Mouse (Mus musculus) heart, embryonic 16.5 days (tissue): ENCODE data around the gene Mdh2. TPM values are rescaled to one million over a fixed set of nuclear protein-coding genes. Genes with fewer than 3 reads are reported as not detected.

Source experiments
- ATAC-seq: fragments of 200-750 bp; cut with Nextera tagmentation; replicated peaks from 2 replicates; pipeline ENCODE4 v1.8.0; 2017; ENCODE audit warnings: moderate number of reproducible peaks; ENCODE audit not compliant: insufficient read depth, low FRiP score; ENCODE audit errors: extremely low read depth
- H3K27ac ChIP-seq: fragments of 300-500 bp; sonication (generic); 2 replicates; pipeline ENCODE4 v1.5.1; 2014; ENCODE audit warnings: mild to moderate bottlenecking, low read length, control low read depth, moderate library complexity
- H3K27me3 ChIP-seq: fragments of 300-500 bp; sonication (generic); 2 replicates; pipeline ENCODE4 v1.6.1; 2014; ENCODE audit warnings: low read length, mixed read lengths; ENCODE audit not compliant: control insufficient read depth, insufficient read depth
- H3K36me3 ChIP-seq: fragments of 300-500 bp; sonication (generic); 2 replicates; pipeline ENCODE4 v1.6.1; 2014; ENCODE audit not compliant: control insufficient read depth, insufficient read depth
- H3K4me1 ChIP-seq: fragments of 300-500 bp; sonication (generic); 2 replicates; pipeline ENCODE4 v1.6.1; 2014; ENCODE audit warnings: low read length, mixed read lengths; ENCODE audit not compliant: control insufficient read depth, insufficient read depth
- H3K4me2 ChIP-seq: fragments of 300-500 bp; sonication (generic); 2 replicates; pipeline ENCODE4 v1.6.1; 2014; ENCODE audit warnings: low read depth, mild to moderate bottlenecking, control low read depth, low read length
- H3K4me3 ChIP-seq: fragments of 300-500 bp; sonication (generic); 2 replicates; pipeline ENCODE4 v1.5.1; 2014; ENCODE audit warnings: mild to moderate bottlenecking, control low read depth, low read length
- H3K9ac ChIP-seq: fragments of 300-500 bp; sonication (generic); 2 replicates; pipeline ENCODE4 v1.6.1; 2014; ENCODE audit warnings: low read length, control low read depth
- H3K9me3 ChIP-seq: fragments of 300-500 bp; sonication (generic); replicated peaks from 2 replicates; pipeline ENCODE4 v1.6.1; 2016; ENCODE audit warnings: low read length; ENCODE audit not compliant: control insufficient read depth
- WGBS: fragments of 180-500 bp; shearing (Covaris S2); extraction: QIAGEN DNeasy Blood & Tissue Kit; methylation state at CpG from one replicate; pipeline ENCODE4 v1.1.7; 2014; 5-methylcytosine and 5-hydroxymethylcytosine counted together
- polyA plus RNA-seq: library from polyadenylated mRNA; unstranded; fragments of >200 nt; fragmentation: Nextera tagmentation; extraction: Ambion mirVana; gene quantifications from 2 replicates; pipeline ENCODE4 v1.2.1, GENCODE M21; 2015

The Mdh2 gene
- polyA plus RNA-seq, 1 experiment from 2014 or later, result 1,333 TPM

GRCm38 (mm10) chr5:135761881-135762280, 16.4 kb upstream of the Mdh2 start:
- no peak overlapping the region for H3K9ac ChIP-seq
- H3K36me3 ChIP-seq, result no peaks in the 10 kb centered on the region
- H3K4me1 ChIP-seq, result no peaks in the 10 kb centered on the region
- ATAC-seq, result no peak
- WGBS, result 66% methylated on average over 3 of the region's 3 CpGs
- no peak overlapping the region for H3K4me3 ChIP-seq
- H3K27ac ChIP-seq, result no peak overlapping the region
- no peak overlapping the region for H3K4me2 ChIP-seq
- H3K9me3 ChIP-seq, result no peaks in the 10 kb centered on the region
- H3K27me3 ChIP-seq, result no peaks in the 10 kb centered on the region; the same call in 1 of the 2 replicates

GRCm38 (mm10) chr5:135763526-135763925, 14.8 kb upstream of the Mdh2 start:
- no peaks in the 10 kb centered on the region for H3K4me1 ChIP-seq
- H3K27ac ChIP-seq, result no peak overlapping the region

GRCm38 (mm10) chr5:135764971-135765370, 13.3 kb upstream of the Mdh2 start:
- Histone ChIP-seq H3K9ac (no peak overlapping the region), H3K36me3 (no peaks in the 10 kb centered on the region), H3K4me3 (no peak overlapping the region)

More at GRCm38 (mm10) chr5:135763526-135763925, 14.8 kb upstream of the Mdh2 start:
- H3K9me3 ChIP-seq, result no peaks in the 10 kb centered on the region
- no peak overlapping the region for H3K4me3 ChIP-seq
- no peak overlapping the region for H3K9ac ChIP-seq
- H3K36me3 ChIP-seq, result no peaks in the 10 kb centered on the region
- 3% methylated on average over 7 of the region's 7 CpGs for WGBS
- H3K4me2 ChIP-seq, result no peak overlapping the region
- H3K27me3 ChIP-seq, result no peaks in the 10 kb centered on the region; the same call in 1 of the 2 replicates
- ATAC-seq, result no peak

GRCm38 (mm10) chr5:135772519-135772918, 5.8 kb upstream of the Mdh2 start:
- Histone ChIP-seq H3K36me3 (no peaks in the 10 kb centered on the region), H3K4me1 (peaks cover 3% of the 10 kb centered on the region), H3K4me3 (no peak overlapping the region), H3K4me2 (no peak overlapping the region), H3K27me3 (no peaks in the 10 kb centered on the region), H3K9me3 (no peaks in the 10 kb centered on the region), H3K9ac (no peak overlapping the region), H3K27ac (no peak overlapping the region)
- no peak for ATAC-seq
- WGBS, result 32% methylated on average over 3 of the region's 3 CpGs

More at GRCm38 (mm10) chr5:135764971-135765370, 13.3 kb upstream of the Mdh2 start:
- WGBS, result 59% methylated on average over 3 of the region's 3 CpGs
- ATAC-seq, result no peak
- Histone ChIP-seq H3K9me3 (no peaks in the 10 kb centered on the region), H3K4me2 (no peak overlapping the region), H3K27me3 (no peaks in the 10 kb centered on the region; the same call in 1 of the 2 replicates), H3K4me1 (no peaks in the 10 kb centered on the region), H3K27ac (no peak overlapping the region)

- no peak overlapping the region for H3K9ac ChIP-seq
- H3K4me2 ChIP-seq, result no peak overlapping the region
- WGBS, result 82% methylated on average over 4 of the region's 4 CpGs
- no peaks in the 10 kb centered on the region for H3K9me3 ChIP-seq
- H3K4me3 ChIP-seq, result no peak overlapping the region
- peaks cover 3% of the 10 kb centered on the region for H3K36me3 ChIP-seq
- H3K27ac ChIP-seq, result no peak overlapping the region
- H3K4me1 ChIP-seq, result peaks cover 26% of the 10 kb centered on the region
- no peak for ATAC-seq
- no peaks in the 10 kb centered on the region for H3K27me3 ChIP-seq
Measured at GRCm38 (mm10) chr5:135776546-135776945, 1.7 kb upstream of the Mdh2 start.

GRCm38 (mm10) chr5:135777796-135778470, 347 bp upstream of the Mdh2 start, which contains the start of gene Styxl1:
Gene Styxl1, minus strand, starts transcription at chr5:135778385.
- Histone ChIP-seq H3K4me3 (peak within 1 kb of the TSS; percentile 78), H3K27ac (peak within 1 kb of the TSS; percentile 99), H3K4me2 (peak within 1 kb of the TSS; percentile 88), H3K9me3 (no peaks in the 10 kb centered on the region), H3K9ac (peak within 1 kb of the TSS; percentile 94), H3K4me1 (peaks cover 28% of the 10 kb centered on the region), H3K36me3 (peaks cover 10% of the 10 kb centered on the region), H3K27me3 (no peaks in the 10 kb centered on the region)
- peak; percentile 10; the same call in 1 of the 2 replicates for ATAC-seq
- under 1% methylated on average over 43 of the region's 45 CpGs for WGBS

GRCm38 (mm10) chr5:135780331-135780730, 2.1 kb downstream of the Mdh2 start:
- ATAC-seq, result no peak
- H3K27ac ChIP-seq, result no peak overlapping the region
- WGBS, result 61% methylated on average over 8 of the region's 8 CpGs
- H3K27me3 ChIP-seq, result no peaks in the 10 kb centered on the region
- peak overlapping the region; percentile 78 for H3K4me3 ChIP-seq
- H3K36me3 ChIP-seq, result peaks cover 31% of the 10 kb centered on the region
- no peaks in the 10 kb centered on the region for H3K9me3 ChIP-seq
- peaks cover 28% of the 10 kb centered on the region for H3K4me1 ChIP-seq
- peak overlapping the region; percentile 91 for H3K9ac ChIP-seq
- peak overlapping the region; percentile 67 for H3K4me2 ChIP-seq

- H3K9me3 ChIP-seq, result no peaks in the 10 kb centered on the region
- no peak overlapping the region for H3K9ac ChIP-seq
- no peak overlapping the region for H3K27ac ChIP-seq
- peaks cover 56% of the 10 kb centered on the region for H3K36me3 ChIP-seq
- no peak overlapping the region for H3K4me2 ChIP-seq
- H3K4me3 ChIP-seq, result no peak overlapping the region
- H3K27me3 ChIP-seq, result no peaks in the 10 kb centered on the region
- ATAC-seq, result no peak
- H3K4me1 ChIP-seq, result peaks cover 23% of the 10 kb centered on the region
- 78% methylated on average over 4 of the region's 4 CpGs for WGBS
Measured at GRCm38 (mm10) chr5:135782901-135783300, 4.6 kb downstream of the Mdh2 start.

- WGBS, result 10% methylated on average over 20 of the region's 20 CpGs
- Histone ChIP-seq H3K9me3 (no peaks in the 10 kb centered on the region), H3K27ac (peak overlapping the region; percentile 68), H3K4me1 (peaks cover 10% of the 10 kb centered on the region), H3K4me2 (peak overlapping the region; percentile 67), H3K4me3 (peak overlapping the region; percentile 51), H3K36me3 (peaks cover 27% of the 10 kb centered on the region), H3K9ac (peak overlapping the region; percentile 72), H3K27me3 (no peaks in the 10 kb centered on the region)
- ATAC-seq, result peak; percentile 87
Measured at GRCm38 (mm10) chr5:135793996-135794858, 15.9 kb downstream of the Mdh2 start.
